Mouse (Mus musculus) kidney, adult 2 months (tissue): ENCODE measurements around the gene A830031A19Rik.

Source experiments
- CTCF ChIP-seq: fragments of 200-500 bp; conservative IDR thresholded peaks from 2 replicates; pipeline ENCODE4 v1.5.1; 2011; ENCODE audit warnings: low read depth, mild to moderate bottlenecking, control low read depth, low read length, moderate library complexity, mixed read lengths; ENCODE audit not compliant: insufficient read depth, insufficient read length
- POLR2A ChIP-seq: fragments of 200-500 bp; IDR thresholded peaks from one replicate; pipeline ENCODE4 v1.6.1; 2011; ENCODE audit warnings: low read depth, low read length, control low read depth

GRCm38 (mm10) chr11:24018783-24019182 is 56.1 kb downstream of the A830031A19Rik start:
- TF ChIP-seq CTCF: no peak
- TF ChIP-seq POLR2A: no peak
